Mouse (Mus musculus) intestine, embryonic 14.5 days (tissue): ENCODE data around the gene Efr3b. TPM values are rescaled to one million over a fixed set of nuclear protein-coding genes. Genes with fewer than 3 reads are reported as not detected.

Experiments used
- ATAC-seq: fragments of 200-750 bp; cut with Nextera tagmentation; replicated peaks from 2 replicates; pipeline ENCODE4 v1.8.0; 2017; ENCODE audit warnings: low read depth, moderate number of reproducible peaks, moderate TSS enrichment, moderate library complexity; ENCODE audit not compliant: low FRiP score, low TSS enrichment
- DNase-seq: peaks from one replicate; pipeline ENCODE4 v3.0.0-alpha.2; 2018; ENCODE audit warnings: low spot score
- H3K27ac ChIP-seq: fragments of 300-500 bp; sonication (generic); 2 replicates; pipeline ENCODE4 v1.5.1; 2014; ENCODE audit warnings: low read depth, mild to moderate bottlenecking, control low read depth
- H3K27me3 ChIP-seq: fragments of 300-500 bp; sonication (generic); replicated peaks from 2 replicates; pipeline ENCODE4 v1.6.1; 2014; ENCODE audit warnings: low read length, control low read depth; ENCODE audit not compliant: control insufficient read depth, insufficient read depth
- H3K36me3 ChIP-seq: fragments of 300-500 bp; sonication (generic); 2 replicates; pipeline ENCODE4 v1.6.1; 2014; ENCODE audit warnings: low read length, control low read depth; ENCODE audit not compliant: control insufficient read depth, insufficient read depth
- H3K4me1 ChIP-seq: fragments of 300-500 bp; sonication (generic); replicated peaks from 2 replicates; pipeline ENCODE4 v1.6.1; 2014; ENCODE audit warnings: low read length, control low read depth, mixed read lengths; ENCODE audit not compliant: control insufficient read depth, insufficient read depth
- H3K4me2 ChIP-seq: fragments of 300-500 bp; sonication (generic); 2 replicates; pipeline ENCODE4 v1.6.1; 2014; ENCODE audit warnings: low read length
- H3K4me3 ChIP-seq: fragments of 300-500 bp; sonication (generic); 2 replicates; pipeline ENCODE4 v1.5.1; 2014; ENCODE audit warnings: low read depth, low read length, control low read depth, mixed read lengths
- H3K9ac ChIP-seq: fragments of 300-500 bp; sonication (generic); 2 replicates; pipeline ENCODE4 v1.6.1; 2014; ENCODE audit warnings: mild to moderate bottlenecking, low read length
- H3K9me3 ChIP-seq: fragments of 300-500 bp; sonication (generic); 2 replicates; pipeline ENCODE4 v1.6.1; 2016; ENCODE audit warnings: low read length, control low read depth; ENCODE audit not compliant: control insufficient read depth
- WGBS: fragments of 180-500 bp; shearing (Covaris S2); extraction: QIAGEN DNeasy Blood & Tissue Kit; methylation state at CpG from one replicate; pipeline ENCODE4 v1.1.7; 2014; 5-methylcytosine and 5-hydroxymethylcytosine counted together
- polyA plus RNA-seq: library from polyadenylated mRNA; unstranded; fragments of >200 nt; fragmentation: Nextera tagmentation; extraction: Ambion mirVana; gene quantifications from 2 replicates; pipeline ENCODE4 v1.2.1, GENCODE M21; 2014

The Efr3b gene
- polyA plus RNA-seq, 1 experiment from 2014 or later, result 3.2 TPM

- H3K27ac ChIP-seq, result no peak overlapping the region
- H3K4me2 ChIP-seq, result no peak overlapping the region
- no peaks in the 10 kb centered on the region for H3K4me1 ChIP-seq
- DNase-seq (no peak), ATAC-seq (no peak)
- H3K9me3 ChIP-seq, result no peaks in the 10 kb centered on the region
- WGBS, result 76% methylated on average over 4 of the region's 4 CpGs
- no peaks in the 10 kb centered on the region for H3K27me3 ChIP-seq
- H3K9ac ChIP-seq, result no peak overlapping the region
- H3K4me3 ChIP-seq, result no peak overlapping the region
- H3K36me3 ChIP-seq, result no peaks in the 10 kb centered on the region
These were observed 29.8 kb upstream of the Efr3b start for GRCm38 (mm10) chr12:4068551-4068950.

- H3K27me3 ChIP-seq, result no peaks in the 10 kb centered on the region
- no peak for ATAC-seq
- H3K36me3 ChIP-seq, result no peaks in the 10 kb centered on the region
- no peak for DNase-seq
- 63% methylated on average over 6 of the region's 6 CpGs for WGBS
- H3K4me2 ChIP-seq, result no peak overlapping the region
- H3K4me3 ChIP-seq, result no peak overlapping the region
- no peaks in the 10 kb centered on the region for H3K4me1 ChIP-seq
- no peak overlapping the region for H3K27ac ChIP-seq
- no peak overlapping the region for H3K9ac ChIP-seq
- H3K9me3 ChIP-seq, result no peaks in the 10 kb centered on the region
These were observed 28.2 kb upstream of the Efr3b start for GRCm38 (mm10) chr12:4066681-4067459.

GRCm38 (mm10) chr12:4065944-4066343 is 27.2 kb upstream of the Efr3b start:
- H3K27me3 ChIP-seq, result no peaks in the 10 kb centered on the region
- WGBS, result 69% methylated on average over 8 of the region's 8 CpGs
- H3K4me1 ChIP-seq, result no peaks in the 10 kb centered on the region
- H3K4me3 ChIP-seq, result no peak overlapping the region
- no peak overlapping the region for H3K9ac ChIP-seq
- ATAC-seq (no peak), DNase-seq (no peak)
- H3K9me3 ChIP-seq, result no peaks in the 10 kb centered on the region
- H3K27ac ChIP-seq, result no peak overlapping the region
- no peaks in the 10 kb centered on the region for H3K36me3 ChIP-seq
- no peak overlapping the region for H3K4me2 ChIP-seq

- Histone ChIP-seq H3K4me1 (no peaks in the 10 kb centered on the region), H3K4me3 (no peak overlapping the region), H3K9me3 (no peaks in the 10 kb centered on the region), H3K27me3 (no peaks in the 10 kb centered on the region), H3K4me2 (no peak overlapping the region), H3K36me3 (no peaks in the 10 kb centered on the region), H3K9ac (no peak overlapping the region), H3K27ac (no peak overlapping the region)
- ATAC-seq (no peak), DNase-seq (no peak)
- 94% methylated on average over 2 of the region's 2 CpGs for WGBS
These were observed 26.8 kb upstream of the Efr3b start for GRCm38 (mm10) chr12:4065498-4065897.

- DNase-seq (no peak), ATAC-seq (no peak)
- Histone ChIP-seq H3K27me3 (no peaks in the 10 kb centered on the region), H3K36me3 (no peaks in the 10 kb centered on the region), H3K27ac (no peak overlapping the region), H3K4me2 (no peak overlapping the region), H3K4me1 (no peaks in the 10 kb centered on the region), H3K9ac (no peak overlapping the region), H3K4me3 (no peak overlapping the region), H3K9me3 (no peaks in the 10 kb centered on the region)
- 79% methylated on average over 4 of the region's 4 CpGs for WGBS
These were observed 21.0 kb upstream of the Efr3b start for GRCm38 (mm10) chr12:4059683-4060082.

GRCm38 (mm10) chr12:4058321-4058720 is 19.6 kb upstream of the Efr3b start:
- Histone ChIP-seq H3K27me3 (no peaks in the 10 kb centered on the region), H3K27ac (no peak overlapping the region), H3K4me1 (no peaks in the 10 kb centered on the region), H3K36me3 (no peaks in the 10 kb centered on the region), H3K9ac (no peak overlapping the region), H3K4me3 (no peak overlapping the region), H3K9me3 (no peaks in the 10 kb centered on the region), H3K4me2 (no peak overlapping the region)
- ATAC-seq (no peak), DNase-seq (no peak)
- WGBS, result 68% methylated on average over 9 of the region's 9 CpGs

- no peak for ATAC-seq
- H3K4me1 ChIP-seq, result no peaks in the 10 kb centered on the region
These were observed 16.1 kb upstream of the Efr3b start for GRCm38 (mm10) chr12:4054845-4055244.

GRCm38 (mm10) chr12:4053643-4054042 is 14.9 kb upstream of the Efr3b start:
- Histone ChIP-seq H3K4me1 (no peaks in the 10 kb centered on the region), H3K9ac (no peak overlapping the region), H3K9me3 (no peaks in the 10 kb centered on the region), H3K27me3 (no peaks in the 10 kb centered on the region), H3K36me3 (no peaks in the 10 kb centered on the region), H3K4me3 (no peak overlapping the region), H3K27ac (no peak overlapping the region), H3K4me2 (no peak overlapping the region)
- no peak for ATAC-seq
- DNase-seq, result no peak
- WGBS, result 78% methylated on average over 3 of the region's 3 CpGs

More at GRCm38 (mm10) chr12:4054845-4055244, 16.1 kb upstream of the Efr3b start:
- Histone ChIP-seq H3K27me3 (no peaks in the 10 kb centered on the region), H3K27ac (no peak overlapping the region), H3K9me3 (no peaks in the 10 kb centered on the region), H3K4me3 (no peak overlapping the region), H3K9ac (no peak overlapping the region), H3K36me3 (no peaks in the 10 kb centered on the region), H3K4me2 (no peak overlapping the region)
- 21% methylated on average over 4 of the region's 4 CpGs for WGBS
- DNase-seq, result no peak

- no peaks in the 10 kb centered on the region for H3K36me3 ChIP-seq
- no peak overlapping the region for H3K27ac ChIP-seq
- no peak overlapping the region for H3K4me2 ChIP-seq
- H3K9ac ChIP-seq, result no peak overlapping the region
- H3K4me3 ChIP-seq, result no peak overlapping the region
- DNase-seq, result no peak
- no peak for ATAC-seq
- WGBS, result 59% methylated on average over 9 of the region's 9 CpGs
- H3K27me3 ChIP-seq, result no peaks in the 10 kb centered on the region
- H3K9me3 ChIP-seq, result no peaks in the 10 kb centered on the region
- H3K4me1 ChIP-seq, result no peaks in the 10 kb centered on the region
These were observed 12.2 kb upstream of the Efr3b start for GRCm38 (mm10) chr12:4050861-4051425.
